Mouse (Mus musculus): ENCODE results near the gene Polr2f.

GRCm38 (mm10) chr15:79165140-79165539, 24.3 kb downstream of the Polr2f start, which contains the start of gene Sox10:
- TF ChIP-seq CTCF (IDR thresholded peaks at IDR 0.05; ENCODE audit: extremely low read depth, insufficient read depth, insufficient read length, insufficient replicate concordance) (no peak), POLR2A (IDR thresholded peaks at IDR 0.05; ENCODE audit: low read depth, low read length) (no peak)

Data from spleen, adult 2 months (tissue).